Mouse (Mus musculus): ENCODE measurements around the gene Rere.

DNA sequence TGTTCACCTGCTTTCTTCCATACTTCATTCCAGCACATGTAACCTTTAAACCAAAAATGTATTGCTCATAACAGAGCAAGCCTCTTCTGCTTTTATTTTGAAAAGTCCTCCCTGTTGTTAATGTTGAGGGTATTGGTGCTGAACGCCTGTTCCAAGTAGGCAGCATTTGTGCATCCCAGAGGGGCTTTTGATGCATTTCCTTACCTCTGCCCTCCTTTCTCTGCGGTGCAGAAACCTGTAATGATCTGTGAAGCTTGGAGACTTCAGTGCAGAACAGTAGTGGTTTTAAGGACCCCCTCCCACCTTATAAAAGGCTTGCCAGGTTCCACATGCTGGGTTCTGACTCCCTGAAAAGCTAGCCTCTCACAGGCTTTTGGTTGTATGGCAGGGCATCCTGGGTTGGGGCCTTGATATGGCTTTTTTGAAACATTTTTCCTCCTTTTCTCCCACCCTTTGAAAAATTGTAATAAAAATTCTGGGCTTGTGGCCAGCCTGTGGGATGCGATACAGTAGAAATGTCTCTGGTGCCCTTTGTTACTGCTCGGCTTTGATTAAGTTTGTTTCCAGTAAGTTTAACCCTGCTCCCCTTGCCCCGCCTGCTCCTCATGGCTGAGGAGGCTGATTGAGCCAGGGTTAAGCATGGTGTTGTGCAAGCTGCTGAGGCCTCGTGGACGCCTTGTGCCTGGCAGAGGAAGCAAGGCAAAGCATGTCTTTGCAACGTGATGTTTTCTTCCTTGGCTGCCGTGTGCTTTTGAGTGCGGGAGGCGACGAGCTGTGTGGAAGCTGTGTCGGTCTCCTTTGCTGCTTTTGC, 301.7 kb downstream of the Rere start:
- TF ChIP-seq GATA1 (IDR thresholded peaks at IDR 0.05; ENCODE audit: low read length) (no peak), TAL1 (IDR thresholded peaks at IDR 0.05; ENCODE audit: low read length) (no peak)

All from erythroblast, embryonic 14.5 days (primary cell).